Comparison of ENCODE assay signal across 9 mouse cellular contexts in the genomic region with DNA sequence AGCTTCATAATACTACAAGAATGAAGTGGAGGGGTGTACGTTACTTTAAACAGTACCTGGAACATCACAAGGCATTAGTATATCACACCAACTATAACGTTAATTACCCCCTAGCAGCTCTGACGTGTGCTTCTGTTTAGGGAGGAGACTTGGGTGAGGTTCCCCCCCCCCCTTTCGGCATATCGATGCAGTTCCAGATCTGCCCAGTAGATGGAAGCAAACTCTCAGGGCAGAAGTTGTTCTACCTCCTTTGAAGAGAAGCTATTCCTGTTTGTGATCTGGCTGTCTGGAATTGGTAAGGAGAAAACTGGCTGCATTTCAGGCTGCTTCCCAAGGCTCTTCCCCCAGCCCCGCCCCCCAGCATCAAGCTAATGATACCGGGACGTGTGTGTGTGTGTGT. TPM values are rescaled to one million over a fixed set of nuclear protein-coding genes. Genes with fewer than 3 reads are reported as not detected.
DNase-seq lines count a peak whose midpoint lies in the region; ATAC-seq lines count a peak whose summit lies in the region.
"Had no signal": no experiment of that assay in that cellular context is flagged by ENCODE, and none has a peak within 500 bp of the region (broad histone marks: within the 10 kb centered on the region; RNA-seq: fewer than 3 reads in every experiment).

No protein-coding gene starts in this region.

- no peaks in the 10 kb centered on the region for H3K27me3 ChIP-seq in heart, embryonic 12.5 days (replicated peaks)
- H3K27me3 ChIP-seq in kidney, embryonic 16.5 days (ENCODE audit: insufficient read depth, low read length), result no peaks in the 10 kb centered on the region

- H3K4me3 ChIP-seq in heart, embryonic 12.5 days, result no peak overlapping the region
- H3K4me3 ChIP-seq in kidney, embryonic 16.5 days (ENCODE audit: low read length), result no peak overlapping the region
- H3K4me3 ChIP-seq: myocyte had no signal

- H3K9me3 ChIP-seq in heart, embryonic 12.5 days (replicated peaks), result no peaks in the 10 kb centered on the region
- no peaks in the 10 kb centered on the region for H3K9me3 ChIP-seq in kidney, embryonic 16.5 days (ENCODE audit: low read length)

- no peak overlapping the region for H3K27ac ChIP-seq in heart, embryonic 12.5 days (ENCODE audit: poor library complexity, severe bottlenecking)
- no peak overlapping the region for H3K27ac ChIP-seq in kidney, embryonic 16.5 days (ENCODE audit: low read length)

- peak; percentile 92 for DNase-seq in heart, adult 11 months
- DNase-seq in heart, postnatal 25 days (ENCODE audit: low spot score), result no peak
- peak; percentile 63 for DNase-seq in MN1 (ENCODE audit: low spot score)
- peak; percentile 77 for DNase-seq in embryo, embryonic 10 days (ENCODE audit: low spot score)
- peak; percentile 36 to 58 for DNase-seq in lung, postnatal 4 days
- peak; percentile 19 for DNase-seq in right cerebral cortex, postnatal 25 days

- WGBS in heart, embryonic 12.5 days, result 6% methylated on average over 6 of the region's 8 CpGs
- WGBS in kidney, embryonic 16.5 days, result 4% methylated on average over 8 of the region's 8 CpGs

- no peak overlapping the region for H3K4me2 ChIP-seq in heart, embryonic 12.5 days
- no peak overlapping the region for H3K4me2 ChIP-seq in kidney, embryonic 16.5 days (replicated peaks; ENCODE audit: low read depth, low read length)

- 0 out of 2 replicates have a peak, but pooled peaks cover 6% of the 10 kb centered on the region for H3K4me1 ChIP-seq in heart, embryonic 12.5 days (replicated peaks)
- 0 out of 2 replicates have a peak, but pooled peaks cover 4% of the 10 kb centered on the region for H3K4me1 ChIP-seq in kidney, embryonic 16.5 days (ENCODE audit: insufficient read depth, low read length)

- intact Hi-C loops in heart, postnatal 25 days (cut with DNase I), result loop anchor here (1.0 kb wide), 1 partner anchor 120 kb away; no protein-coding TSS in a partner anchor

- no peaks in the 10 kb centered on the region for H3K36me3 ChIP-seq in heart, embryonic 12.5 days
- H3K36me3 ChIP-seq in kidney, embryonic 16.5 days (ENCODE audit: insufficient read depth, low read length), result no peaks in the 10 kb centered on the region

- peak; percentile 47; the same call in 1 of the 2 replicates for ATAC-seq in heart, embryonic 12.5 days (ENCODE audit: insufficient number of reproducible peaks, low FRiP score)
- ATAC-seq in kidney, embryonic 16.5 days (ENCODE audit: low FRiP score, low TSS enrichment), result peak; percentile 76; the same call in 1 of the 2 replicates

- no peak overlapping the region for H3K9ac ChIP-seq in heart, embryonic 12.5 days
- H3K9ac ChIP-seq in kidney, embryonic 16.5 days (replicated peaks; ENCODE audit: low read length), result no peak overlapping the region

RNA-seq across cellular contexts. Expression of a gene that starts 5.0 kb away (rescaled TPM):
- total RNA-seq in heart, postnatal 25 days (2021), result not detected
- 0.08 TPM in 1 of 2 replicates, not detected in the other for polyA plus RNA-seq in heart, embryonic 12.5 days (2016; fragmentation: Nextera tagmentation; extraction: Ambion mirVana)
- not detected in 2 replicates for polyA plus RNA-seq in kidney, embryonic 16.5 days (2015; fragmentation: Nextera tagmentation; extraction: Ambion mirVana)
- polyA plus RNA-seq: myocyte had no signal

RNA-seq across cellular contexts. Expression of a gene that starts 14.8 kb away (rescaled TPM):
- not detected for total RNA-seq in heart, postnatal 25 days (2021)
- polyA plus RNA-seq in heart, embryonic 12.5 days (2016; fragmentation: Nextera tagmentation; extraction: Ambion mirVana), result 0.05 TPM in 1 of 2 replicates, not detected in the other
- not detected in 2 replicates for polyA plus RNA-seq in kidney, embryonic 16.5 days (2015; fragmentation: Nextera tagmentation; extraction: Ambion mirVana)
- polyA plus RNA-seq: myocyte had no signal

RNA-seq across cellular contexts. Expression of a gene that starts 36.6 kb away (rescaled TPM):
- total RNA-seq in heart, postnatal 25 days (2021), result not detected
- polyA plus RNA-seq in heart, embryonic 12.5 days (2016; fragmentation: Nextera tagmentation; extraction: Ambion mirVana), result not detected in 2 replicates
- not detected in 2 replicates for polyA plus RNA-seq in kidney, embryonic 16.5 days (2015; fragmentation: Nextera tagmentation; extraction: Ambion mirVana)
- polyA plus RNA-seq: myocyte had no signal

RNA-seq across cellular contexts. Expression of a gene that starts 37.6 kb away (rescaled TPM):
- 1 to 10 TPM; 6.9 to 7.4 TPM for total RNA-seq in heart, postnatal 25 days (2021)
- polyA plus RNA-seq in heart, embryonic 12.5 days (2016; fragmentation: Nextera tagmentation; extraction: Ambion mirVana), result 8.3 and 8.6 TPM in 2 replicates
- 5.6 and 7.7 TPM in 2 replicates for polyA plus RNA-seq in kidney, embryonic 16.5 days (2015; fragmentation: Nextera tagmentation; extraction: Ambion mirVana)
